Mouse (Mus musculus): ENCODE measurements around the gene Timp3.

The Timp3 gene

DNA sequence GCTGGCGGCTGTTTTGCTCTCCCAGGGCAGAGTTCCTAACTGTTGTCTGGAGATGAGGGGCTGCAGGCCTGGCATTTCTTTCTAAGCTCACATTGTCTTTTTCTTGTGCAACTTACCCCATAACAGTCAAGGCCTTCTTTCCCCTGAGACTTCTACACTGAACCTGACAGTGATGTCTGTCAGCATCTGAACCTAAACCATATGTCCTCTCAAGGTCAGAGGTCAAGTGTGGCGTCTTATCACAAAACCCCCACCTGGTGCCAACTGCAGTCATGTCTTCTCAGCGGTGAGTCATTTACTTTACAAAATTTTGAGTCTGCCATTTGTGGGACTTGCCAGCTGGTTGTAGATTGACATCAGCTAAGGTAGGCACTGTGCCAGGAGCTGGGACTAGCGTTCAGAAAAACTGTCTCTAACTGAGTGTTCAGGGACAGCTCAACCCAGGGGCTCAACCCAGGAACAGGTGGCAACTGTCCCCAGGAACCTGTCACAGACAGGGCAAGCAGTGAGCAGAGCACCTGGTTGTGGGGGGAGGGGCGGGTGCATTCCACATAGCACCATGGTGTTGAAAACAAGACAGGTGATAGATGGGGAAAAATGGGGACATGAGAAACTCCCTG lies 87.8 kb downstream of the Timp3 start:
- no peak for DNase-seq (ENCODE audit: low spot score)

DNA sequence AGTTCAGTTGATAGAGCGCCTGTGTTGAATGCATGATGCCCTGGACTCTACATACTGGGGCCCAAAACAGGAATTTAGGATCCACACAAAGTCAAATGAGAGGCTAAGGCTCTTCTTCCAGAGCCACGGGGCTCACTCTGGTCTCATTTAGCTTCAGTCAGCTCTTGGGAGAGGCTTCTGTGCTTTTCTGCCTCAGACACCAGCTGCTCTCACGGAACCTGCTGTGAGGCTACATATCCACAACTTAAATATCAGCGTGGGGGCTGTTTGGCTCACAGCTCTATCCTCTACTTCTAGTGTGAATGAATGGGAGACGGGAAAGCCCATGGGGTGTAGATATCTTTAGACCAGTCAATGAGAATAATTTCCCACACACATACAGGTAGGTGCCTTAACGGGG lies 88.6 kb downstream of the Timp3 start:
- no peak for DNase-seq (ENCODE audit: low spot score)

DNA sequence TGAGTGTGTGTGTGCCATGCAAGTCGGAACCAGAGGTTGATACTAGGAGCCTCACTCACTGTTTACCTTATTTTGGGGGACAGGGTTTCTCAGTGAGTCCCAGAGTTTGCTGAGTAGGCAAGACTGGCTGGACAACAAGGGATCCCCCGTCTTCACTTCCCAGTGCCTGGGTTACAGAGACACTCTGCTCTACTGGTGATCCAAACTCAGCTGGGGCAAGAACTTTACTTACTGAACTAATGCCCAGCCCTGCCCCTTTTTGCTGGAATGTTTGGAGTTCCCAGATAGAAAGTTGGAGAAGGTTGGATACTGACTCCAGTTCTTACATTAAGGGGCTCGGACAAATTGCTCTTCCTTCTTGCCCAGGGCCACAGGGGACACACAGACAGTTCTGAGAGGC lies 89.2 kb downstream of the Timp3 start:
- DNase-seq (ENCODE audit: low spot score): no peak

DNA sequence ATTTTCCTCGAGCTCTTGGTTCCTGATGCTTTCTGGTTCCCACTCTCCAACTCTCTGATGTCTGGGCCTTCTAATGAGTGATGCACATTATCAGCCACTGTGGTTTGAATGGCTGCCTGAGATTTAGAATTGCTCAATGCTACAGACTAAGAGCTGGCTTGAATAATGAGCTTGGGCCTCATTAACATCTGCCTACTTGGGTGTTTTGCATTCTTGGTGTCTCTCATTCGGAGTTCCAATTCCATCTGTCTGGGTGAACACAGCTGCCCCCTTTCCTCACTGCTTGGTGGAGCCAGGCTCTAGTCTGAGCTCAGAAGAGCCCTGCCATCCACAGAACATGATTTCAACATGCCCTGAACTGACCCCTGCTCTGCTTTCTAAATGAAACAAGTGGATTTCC lies 89.7 kb downstream of the Timp3 start:
- no peak for DNase-seq (ENCODE audit: low spot score)

DNA sequence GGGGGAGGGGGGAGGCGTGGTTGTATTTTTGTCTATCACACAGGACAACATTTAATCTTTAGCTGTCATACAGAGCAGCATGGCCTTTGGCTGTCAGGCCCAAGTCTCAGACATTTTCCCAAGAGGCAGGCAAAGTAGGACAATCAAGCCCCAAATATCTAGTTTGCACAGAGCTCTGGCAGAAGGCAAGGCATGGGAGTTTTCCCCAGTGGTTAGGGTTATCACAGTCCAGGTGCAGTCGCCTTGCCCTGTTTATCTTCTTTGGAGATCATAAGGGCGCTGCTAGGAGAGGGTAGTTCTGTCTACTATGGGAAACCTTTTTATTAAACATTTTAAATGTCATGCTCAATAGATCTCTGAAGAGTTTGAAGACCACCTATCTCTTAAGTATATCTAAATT lies 92.2 kb downstream of the Timp3 start:
- DNase-seq (ENCODE audit: low spot score): no peak

DNA sequence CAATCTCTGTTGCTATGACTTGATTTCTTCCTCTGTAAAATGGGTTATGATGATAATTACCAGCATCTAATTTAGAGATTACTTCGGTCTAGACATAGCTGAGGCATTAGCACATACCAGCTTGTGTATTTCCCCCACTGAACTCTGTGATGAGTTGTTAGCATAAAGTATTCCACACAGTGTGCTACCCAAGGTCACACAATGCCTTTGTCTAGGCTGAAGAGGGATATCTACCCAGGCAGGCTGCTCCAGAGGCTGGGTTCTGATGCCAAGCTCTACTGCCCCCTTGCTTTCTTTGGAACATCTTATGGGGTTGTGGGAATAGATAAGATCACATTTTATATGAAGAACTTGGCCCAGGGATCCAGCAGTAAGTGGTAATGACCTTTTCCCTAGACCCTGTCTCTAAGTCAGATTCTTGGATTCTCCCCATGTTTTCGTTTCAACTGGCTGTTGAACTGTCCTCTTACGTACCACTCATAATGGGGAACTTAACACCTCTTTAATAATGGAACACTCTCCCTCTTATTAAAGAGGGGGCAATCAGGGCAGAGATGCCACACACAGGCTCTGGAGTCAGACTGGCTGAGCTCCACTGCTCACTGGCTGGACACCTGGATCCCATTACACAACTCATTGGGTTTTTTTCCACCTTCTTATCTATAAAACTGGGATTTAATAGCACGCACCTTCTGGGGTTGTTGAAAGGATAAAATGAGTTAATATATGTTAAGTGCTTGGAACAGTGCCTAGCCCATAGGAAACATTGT lies 97.6 kb downstream of the Timp3 start:
- no peak for DNase-seq (ENCODE audit: low spot score)

DNA sequence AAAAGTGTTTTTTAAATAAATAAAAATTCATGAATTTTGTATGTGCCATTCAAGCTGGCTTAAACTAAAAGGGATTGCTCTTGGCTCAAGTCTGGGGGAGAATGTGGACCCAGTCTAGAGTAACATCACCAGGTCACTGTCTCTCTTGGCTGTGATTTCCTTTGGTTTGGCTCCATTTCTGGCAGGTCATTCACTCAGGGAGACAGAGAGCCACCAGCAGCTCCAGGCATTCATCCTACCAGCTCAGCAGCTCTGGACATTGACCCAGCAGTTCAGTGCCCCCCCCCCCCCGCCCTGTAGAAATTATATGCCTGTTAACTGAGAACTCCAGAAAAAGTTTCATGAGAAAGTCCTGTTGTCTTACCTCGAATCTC lies 98.2 kb downstream of the Timp3 start:
- DNase-seq (ENCODE audit: low spot score): no peak

Measured in ovary, adult 18-20 months (tissue).